Mouse (Mus musculus): ENCODE measurements around the gene Ywhah.

The Ywhah gene

GRCm38 (mm10) chr5:33018561-33019425 lies at the start of gene Ywhah:
Gene Ywhah, plus strand, starts transcription at chr5:33018816.
- DNase-seq (ENCODE audit: extremely low read depth, low read depth): peak; percentile 82

DNA sequence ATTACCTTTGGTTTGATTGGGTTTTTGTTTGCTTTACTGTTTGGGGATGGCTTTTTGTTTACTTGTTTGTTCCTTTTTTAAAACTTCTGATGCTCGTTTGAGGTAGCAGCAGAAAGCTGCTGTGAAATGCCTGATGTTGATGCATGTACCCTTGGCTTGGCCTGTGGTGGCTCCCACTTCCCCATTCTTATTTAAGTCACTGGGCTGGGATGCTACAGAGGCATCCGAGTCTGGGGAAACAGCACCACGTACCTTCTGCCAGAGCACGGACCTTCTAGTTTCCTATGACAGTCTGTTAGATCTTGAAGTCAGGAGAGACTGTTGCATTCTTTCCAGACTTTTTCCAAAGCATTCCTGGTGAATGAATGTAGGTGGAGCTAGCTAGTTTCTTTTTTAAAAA lies 42.1 kb upstream of the Ywhah start:
- peak; percentile 5 for DNase-seq (ENCODE audit: extremely low read depth, low read depth)

DNA sequence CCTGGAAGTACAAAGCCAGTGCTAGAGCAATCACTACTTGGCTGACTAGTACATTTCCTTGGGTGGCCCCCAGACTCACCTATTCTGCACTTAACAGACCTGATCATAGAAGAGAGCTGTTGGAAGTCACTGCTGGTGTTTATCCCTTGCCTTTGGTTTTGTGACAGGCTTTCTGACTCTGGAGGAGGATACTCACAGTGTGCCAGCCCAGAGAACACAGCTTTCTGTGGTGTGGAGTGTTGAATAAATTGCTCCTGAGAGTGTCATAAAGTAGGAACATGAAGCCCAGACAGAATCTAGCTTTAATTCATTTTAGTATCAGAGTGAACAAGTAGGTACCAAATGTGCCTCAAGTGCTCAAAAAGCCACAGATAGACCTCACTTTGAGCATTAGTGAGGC lies 41.4 kb upstream of the Ywhah start:
- no peak for DNase-seq (ENCODE audit: extremely low read depth, low read depth)

- no peak for DNase-seq (ENCODE audit: extremely low read depth, low read depth)
Observed at GRCm38 (mm10) chr5:32985379-32985778, 33.2 kb upstream of the Ywhah start.

DNA sequence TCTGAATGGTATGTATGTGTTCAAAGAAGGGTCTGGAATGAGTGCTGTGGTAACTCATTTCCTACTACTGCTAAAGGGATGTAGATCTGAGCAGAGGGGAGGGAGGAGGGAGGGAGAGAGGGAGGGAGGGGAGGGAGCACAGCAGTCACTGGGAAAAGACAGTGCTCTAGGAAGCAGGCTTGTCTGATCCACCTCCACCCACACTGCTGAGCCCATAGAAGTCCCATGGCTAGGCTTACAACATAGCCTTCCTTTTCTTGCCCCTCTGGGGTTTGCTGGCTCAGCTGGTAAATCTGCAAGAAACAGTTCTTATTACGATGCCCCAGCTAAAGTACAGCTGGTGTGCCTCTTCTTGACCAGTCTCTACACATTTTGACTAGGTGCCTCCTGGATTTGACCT lies 30.7 kb upstream of the Ywhah start:
- DNase-seq (ENCODE audit: extremely low read depth, low read depth): no peak

DNA sequence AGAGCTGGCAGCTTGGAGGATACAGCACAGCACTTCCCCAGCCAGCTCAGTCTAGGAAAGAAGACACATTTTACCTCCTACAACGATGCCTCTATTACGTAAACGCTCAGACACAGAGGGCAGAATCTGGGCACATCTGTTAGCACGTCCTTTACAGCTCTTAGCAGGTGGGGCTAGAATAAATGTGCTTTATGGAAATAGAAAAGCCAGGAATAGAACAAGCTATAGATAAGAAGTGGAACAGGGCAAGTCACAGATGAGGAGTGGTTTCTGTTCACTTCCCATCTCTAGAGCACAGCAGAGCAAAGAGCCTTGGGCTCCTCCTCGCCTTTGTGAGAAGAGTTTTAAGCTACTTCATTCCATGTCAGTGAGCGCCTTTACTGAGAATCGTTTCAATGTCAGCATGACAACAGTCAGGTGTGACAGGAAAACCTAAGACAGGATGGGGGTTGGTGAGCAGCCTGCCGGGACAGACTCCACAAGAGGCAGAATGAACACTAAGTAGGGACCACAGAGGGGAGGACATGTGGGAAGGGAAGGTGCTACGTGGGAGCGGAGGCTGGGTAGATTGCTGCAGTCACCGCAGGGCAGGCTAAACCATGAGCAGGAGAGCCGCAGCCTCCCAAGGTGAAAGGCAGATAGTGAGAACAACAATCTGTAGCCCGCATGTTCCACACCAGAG lies 28.5 kb upstream of the Ywhah start:
- no peak for DNase-seq (ENCODE audit: extremely low read depth, low read depth)

DNA sequence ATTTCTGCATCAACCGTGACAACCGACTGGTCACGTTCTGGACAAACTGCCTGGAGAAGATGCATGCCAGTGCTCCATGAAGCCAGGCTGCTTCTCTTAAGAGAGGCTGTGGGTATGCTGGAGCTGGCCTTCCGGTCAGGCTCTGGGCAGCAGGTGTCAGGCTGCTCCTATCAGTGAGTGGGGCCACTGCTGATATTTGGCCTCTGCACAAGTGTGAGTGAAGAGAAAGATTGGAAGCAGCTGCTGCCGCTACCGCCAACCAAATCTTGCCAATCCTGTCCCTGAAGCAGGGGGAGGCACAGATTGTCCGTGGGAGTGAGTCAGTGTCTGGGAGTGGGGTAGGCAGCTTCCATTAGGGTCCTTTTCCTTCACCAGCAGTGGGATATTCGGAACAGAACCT lies 27.5 kb upstream of the Ywhah start:
- DNase-seq (ENCODE audit: extremely low read depth, low read depth): no peak

GRCm38 (mm10) chr5:32994471-32994870 lies 24.1 kb upstream of the Ywhah start:
- DNase-seq (ENCODE audit: extremely low read depth, low read depth): no peak

DNA sequence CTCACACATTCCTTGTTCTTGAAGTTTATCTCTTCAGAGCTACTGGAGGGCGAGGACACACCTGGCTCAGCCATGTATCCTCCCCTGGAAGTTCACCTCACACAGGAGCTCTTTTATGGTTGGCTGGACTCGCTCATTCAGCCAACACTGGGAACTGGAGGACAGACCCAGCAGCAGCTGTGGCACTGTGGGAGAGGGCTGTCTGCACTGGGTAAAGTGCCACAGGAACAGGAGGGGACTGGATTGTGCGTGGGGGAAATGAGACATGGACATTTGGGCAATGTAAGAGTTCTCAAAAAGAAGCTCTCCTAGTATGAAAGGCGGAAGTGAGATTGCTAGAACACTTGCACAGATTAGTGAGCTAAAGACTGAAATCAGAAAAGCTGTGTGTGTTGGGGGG lies 22.9 kb upstream of the Ywhah start:
- no peak for DNase-seq (ENCODE audit: extremely low read depth, low read depth)

DNA sequence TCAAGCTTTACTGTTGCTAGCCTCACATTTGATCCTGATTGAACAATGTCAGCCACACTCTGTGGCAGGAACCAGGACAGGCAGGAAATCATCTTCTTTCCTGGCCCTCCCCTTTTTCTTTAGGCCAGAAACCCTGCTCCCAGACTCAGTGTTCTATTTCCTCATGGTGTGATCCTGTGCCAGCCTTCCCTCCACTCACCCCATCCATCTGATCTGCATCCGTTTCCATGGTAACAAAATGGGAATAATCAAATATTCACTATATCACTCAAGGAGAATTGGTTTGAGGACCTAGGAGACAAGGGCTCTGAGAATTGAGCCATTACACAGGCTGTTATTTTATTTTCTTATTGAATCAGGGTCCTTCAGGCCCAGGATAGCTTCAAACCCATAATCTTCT lies 22.1 kb upstream of the Ywhah start:
- DNase-seq (ENCODE audit: extremely low read depth, low read depth): no peak

DNA sequence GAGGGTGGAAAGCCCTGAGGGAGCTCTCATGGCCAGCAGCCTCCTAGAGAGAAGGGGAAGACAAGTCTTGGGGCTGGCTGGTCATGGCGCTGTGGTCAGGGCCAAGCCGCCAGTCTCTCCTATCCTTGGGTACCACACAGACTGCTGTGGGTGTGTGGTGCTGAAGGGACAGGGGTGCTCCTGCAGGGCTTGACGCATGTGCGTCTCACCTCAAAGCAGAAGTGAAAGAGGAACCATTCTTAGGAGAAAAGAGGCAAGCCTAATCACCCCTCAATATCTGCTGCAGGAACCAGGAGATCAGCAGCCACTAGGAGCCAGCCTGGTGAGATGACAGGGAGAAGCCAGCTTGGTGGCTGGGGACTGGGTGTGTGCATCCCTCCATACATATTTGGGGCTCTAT lies 20.9 kb upstream of the Ywhah start:
- DNase-seq (ENCODE audit: extremely low read depth, low read depth): peak; percentile 83

- DNase-seq (ENCODE audit: extremely low read depth, low read depth): no peak
Observed at GRCm38 (mm10) chr5:32998783-32999182, 19.8 kb upstream of the Ywhah start.

GRCm38 (mm10) chr5:33001111-33001510 lies 17.5 kb upstream of the Ywhah start:
- DNase-seq (ENCODE audit: extremely low read depth, low read depth): no peak

GRCm38 (mm10) chr5:33002781-33003180 lies 15.8 kb upstream of the Ywhah start:
- DNase-seq (ENCODE audit: extremely low read depth, low read depth): no peak

DNA sequence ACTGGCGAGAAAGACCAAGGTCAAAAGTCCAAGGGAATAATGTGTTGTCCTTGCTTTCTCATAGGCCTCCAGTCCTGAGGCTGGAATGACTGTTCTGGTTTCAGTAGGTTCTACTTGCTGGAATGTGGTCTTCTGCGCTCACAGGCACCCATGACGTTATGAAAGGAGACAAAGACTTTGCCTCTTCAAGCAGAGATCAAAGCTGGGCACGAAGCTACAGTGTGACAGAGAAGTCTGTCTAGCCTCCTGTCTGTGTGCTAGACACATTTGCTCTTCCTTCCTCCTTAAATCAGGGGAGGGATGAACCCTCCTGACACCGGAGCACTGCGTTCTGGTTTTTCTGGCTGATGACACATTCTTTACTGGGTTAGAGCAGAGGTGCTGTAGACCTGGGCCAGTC lies 15.1 kb upstream of the Ywhah start:
- no peak for DNase-seq (ENCODE audit: extremely low read depth, low read depth)

GRCm38 (mm10) chr5:33004110-33004509 lies 14.5 kb upstream of the Ywhah start:
- no peak for DNase-seq (ENCODE audit: extremely low read depth, low read depth)

DNA sequence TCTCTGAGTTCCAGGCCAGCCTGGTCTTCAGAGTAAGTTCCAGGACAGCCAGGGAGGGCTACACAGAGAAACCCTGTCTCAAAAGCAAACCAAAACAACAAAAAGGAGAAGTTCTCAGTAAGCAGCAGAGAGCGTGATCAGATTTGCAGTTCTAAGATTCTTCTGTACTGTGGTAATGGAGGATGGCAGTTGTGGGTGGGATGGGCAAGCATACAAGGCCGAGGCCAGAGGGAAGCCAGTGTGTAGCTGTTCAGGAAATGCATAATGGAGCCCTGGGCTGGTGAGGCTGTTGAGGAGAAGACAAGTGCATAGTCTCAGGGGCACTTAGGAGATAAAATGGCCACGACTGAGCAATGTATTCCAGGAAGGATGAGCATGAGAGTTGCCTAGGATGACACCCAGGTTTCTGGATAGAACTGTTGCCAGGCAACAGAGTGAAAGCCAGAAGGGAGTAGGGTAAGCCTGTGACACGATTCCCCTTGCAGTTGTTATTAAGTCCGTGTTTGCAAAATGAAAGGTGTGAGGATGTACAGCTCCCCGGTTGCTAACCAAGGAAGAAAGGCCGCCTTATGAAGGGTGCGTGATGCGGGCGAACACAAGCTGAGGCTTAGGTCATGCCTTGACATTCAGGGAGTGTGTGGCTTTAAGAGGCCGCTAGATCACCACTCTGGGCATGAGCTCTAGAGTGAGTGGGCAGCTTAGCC lies 13.0 kb upstream of the Ywhah start:
- no peak for DNase-seq (ENCODE audit: extremely low read depth, low read depth)

DNA sequence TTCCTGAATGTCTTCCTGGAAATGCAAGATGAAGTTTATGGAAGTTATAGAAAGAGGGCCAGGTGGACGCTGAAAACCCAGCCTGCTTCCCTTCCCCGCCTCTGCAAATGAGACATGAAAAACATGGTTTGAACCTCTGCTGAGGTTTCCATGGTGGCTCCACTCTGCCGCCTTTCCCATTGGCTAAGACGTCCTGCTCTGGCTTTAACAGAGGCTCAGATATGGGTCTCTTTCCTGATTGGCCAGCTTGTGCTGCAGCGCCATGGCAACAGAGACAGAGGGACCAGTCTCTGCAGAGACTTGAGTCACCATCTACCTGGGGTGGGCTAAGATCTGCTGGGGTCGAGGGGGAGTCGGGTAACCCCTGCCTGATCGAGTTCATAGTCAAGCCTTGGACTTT lies 11.9 kb upstream of the Ywhah start:
- no peak for DNase-seq (ENCODE audit: extremely low read depth, low read depth)

DNA sequence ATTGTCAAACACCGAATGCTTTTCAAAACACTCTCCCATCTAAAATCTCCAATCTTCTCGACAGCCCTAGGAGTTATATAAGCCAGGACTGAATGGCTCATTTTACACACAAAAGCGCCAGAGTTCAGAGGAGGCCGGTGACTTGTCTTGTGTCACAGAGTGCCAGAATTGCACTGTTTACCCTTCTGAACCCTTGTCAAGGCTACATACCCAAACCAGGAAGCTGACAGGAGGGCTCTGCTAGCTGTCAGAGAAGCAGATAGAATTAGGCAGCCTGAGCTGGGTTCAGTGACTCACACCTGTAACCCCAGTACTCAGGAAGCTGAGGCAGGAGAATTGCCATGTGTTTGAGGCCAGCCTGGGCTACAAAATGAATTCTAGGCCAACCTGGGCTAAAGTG lies 11.2 kb upstream of the Ywhah start:
- no peak for DNase-seq (ENCODE audit: extremely low read depth, low read depth)

DNA sequence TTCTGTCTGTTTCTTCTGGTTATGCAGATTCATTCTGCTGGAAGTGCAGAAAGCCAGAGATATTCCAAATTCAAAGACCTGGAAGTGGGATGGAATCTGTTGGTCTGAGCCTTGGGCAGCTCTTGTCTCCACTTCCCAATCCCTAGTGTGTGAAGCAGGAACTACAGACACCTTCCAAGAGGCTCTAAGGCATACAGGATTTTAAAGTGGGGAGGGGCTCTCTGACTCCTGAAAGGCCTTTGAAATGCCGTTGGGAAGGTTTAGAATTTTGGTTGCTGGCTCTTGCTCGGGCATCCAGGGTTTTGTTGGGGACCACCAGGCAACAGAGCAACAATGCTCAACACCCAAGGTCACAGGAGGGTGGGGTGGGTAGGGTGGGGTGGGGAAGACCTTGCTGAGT lies 9.3 kb upstream of the Ywhah start:
- DNase-seq (ENCODE audit: extremely low read depth, low read depth): no peak

DNA sequence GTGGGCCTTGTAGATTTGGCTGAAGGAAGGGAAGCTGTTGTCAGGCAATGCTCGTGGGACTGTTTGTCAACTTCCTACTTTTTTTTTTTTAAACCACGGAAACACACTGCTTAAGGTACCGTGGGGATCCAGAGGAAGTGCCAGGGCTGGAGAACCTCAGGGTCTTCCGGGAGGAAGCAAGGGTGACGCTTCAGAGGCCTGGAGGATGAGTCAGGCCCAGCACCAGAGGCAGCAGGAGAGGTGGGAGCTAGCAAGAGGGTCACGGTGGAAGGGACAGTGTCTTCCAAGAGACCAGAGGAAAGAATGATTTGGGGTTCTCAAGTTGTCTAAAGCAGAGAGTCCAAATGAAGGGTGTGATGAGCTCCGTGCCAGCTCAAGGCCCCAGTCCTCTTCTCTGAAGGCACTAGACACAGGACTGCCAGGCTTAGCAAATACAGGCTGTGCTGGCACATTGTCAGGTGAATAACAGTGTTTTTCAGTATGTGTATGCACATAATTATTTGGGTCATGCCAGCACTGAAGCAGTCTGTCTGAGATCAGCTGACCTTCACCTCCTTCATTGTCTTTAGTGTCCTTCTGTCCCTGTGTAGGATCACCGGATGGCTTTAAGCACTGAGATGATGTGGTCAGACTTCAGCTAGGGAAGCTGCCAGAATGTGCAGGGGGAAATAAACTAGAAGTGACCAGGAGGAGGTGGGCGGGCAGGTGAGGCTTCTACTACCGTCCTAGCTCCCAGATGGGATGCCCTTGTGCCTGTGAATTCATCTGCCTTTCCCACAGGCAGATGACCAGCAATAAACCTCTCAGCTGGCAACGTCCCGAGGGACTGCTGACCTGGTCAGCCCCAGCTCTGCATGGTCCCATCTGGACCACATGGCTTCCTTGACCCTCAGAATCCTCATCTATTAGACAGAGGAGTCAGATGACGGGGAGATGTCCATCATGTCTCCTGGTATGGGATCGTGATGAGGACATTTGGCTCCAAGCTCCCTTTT lies 8.5 kb upstream of the Ywhah start:
- DNase-seq (ENCODE audit: extremely low read depth, low read depth): no peak
